Mouse (Mus musculus): ENCODE measurements around the gene Lias. TPM values are rescaled to one million over a fixed set of nuclear protein-coding genes. Genes with fewer than 3 reads are reported as not detected.

The Lias gene
- polyA plus RNA-seq, 1 experiment: 32.1 TPM

DNA sequence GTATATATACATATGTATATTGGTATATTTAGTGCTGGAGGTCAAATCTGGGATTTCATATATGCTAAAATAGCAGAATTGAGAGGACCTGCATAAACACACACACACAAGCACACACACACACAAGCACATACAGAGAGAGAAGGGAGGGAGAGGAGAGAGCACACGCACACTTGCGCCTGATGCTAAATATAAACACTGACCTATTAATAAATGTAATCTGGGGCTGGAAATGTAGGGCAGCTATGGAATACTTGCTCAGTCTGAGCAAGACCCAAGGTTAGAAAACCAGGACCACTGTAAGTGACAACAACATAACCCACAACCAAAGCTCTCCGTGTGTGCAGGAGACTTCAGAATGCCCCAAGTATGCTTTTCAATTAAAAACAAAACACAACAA lies 68.2 kb downstream of the Lias start:
- TF ChIP-seq CTCF (IDR thresholded peaks at IDR 0.05; ENCODE audit: control insufficient read depth, insufficient read depth, insufficient replicate concordance, low read depth, low read length) (no peak), POLR2A (IDR thresholded peaks at IDR 0.05; ENCODE audit: control insufficient read depth, low read depth, low read length) (no peak)
- Histone ChIP-seq H3K36me3 (ENCODE audit: control insufficient read depth, insufficient read depth, low read length) (no peaks in the 10 kb centered on the region), H3K4me3 (ENCODE audit: control insufficient read depth, low read depth, low read length) (no peak overlapping the region), H3K27me3 (ENCODE audit: control insufficient read depth, insufficient read depth, low read length) (no peaks in the 10 kb centered on the region), H3K27ac (ENCODE audit: control insufficient read depth, insufficient read depth, low read depth, low read length) (no peak overlapping the region), H3K4me1 (ENCODE audit: control insufficient read depth, insufficient read depth, low read length) (no peaks in the 10 kb centered on the region)

Other genes starting within 250 kb of the Lias start
- gene Wdr19, start 191.8 kb upstream of the Lias start, polyA plus RNA-seq (2012; rRNA removed): 19.4 and 20.2 TPM in 2 replicates
- gene Rfc1, start 55.8 kb upstream of the Lias start, polyA plus RNA-seq (2012; rRNA removed): 38.6 and 39.4 TPM in 2 replicates
- gene Klb, start 43.2 kb upstream of the Lias start, polyA plus RNA-seq (2012; rRNA removed): 0.65 and 0.72 TPM in 2 replicates
- 137 and 148 TPM in 2 replicates for gene Rpl9, start 53 bp upstream of the Lias start, polyA plus RNA-seq (2012; rRNA removed)
- 1.3 TPM in 2 replicates for gene Ugdh, start 44.5 kb downstream of the Lias start, polyA plus RNA-seq (2012; rRNA removed)
- gene Gm43552, start 101.3 kb downstream of the Lias start, polyA plus RNA-seq (2012; rRNA removed): not detected in 2 replicates
- gene Smim14, start 145.7 kb downstream of the Lias start, polyA plus RNA-seq (2012; rRNA removed): 130 and 131 TPM in 2 replicates
- gene Ube2k, start 145.7 kb downstream of the Lias start, polyA plus RNA-seq (2012; rRNA removed): 138 and 149 TPM in 2 replicates

Data from testis, adult 2 months (tissue).